Mouse (Mus musculus) urinary bladder, adult 18-20 months (tissue): ENCODE results near the gene Lman2.

ENCODE experiments used
- DNase-seq, 2 experiments: peaks; one replicate each; pipeline ENCODE4 v3.0.0; 2022; ENCODE audit warnings: low spot score in 2 of 2, mixed read lengths in 2 of 2

Gene Lman2

GRCm38 (mm10) chr13:55327633-55328032 is 35.0 kb downstream of the Lman2 start:
- peak; percentile 60 to 76 for DNase-seq

GRCm38 (mm10) chr13:55327169-55327568 is 35.4 kb downstream of the Lman2 start:
- no peak for DNase-seq

DNA sequence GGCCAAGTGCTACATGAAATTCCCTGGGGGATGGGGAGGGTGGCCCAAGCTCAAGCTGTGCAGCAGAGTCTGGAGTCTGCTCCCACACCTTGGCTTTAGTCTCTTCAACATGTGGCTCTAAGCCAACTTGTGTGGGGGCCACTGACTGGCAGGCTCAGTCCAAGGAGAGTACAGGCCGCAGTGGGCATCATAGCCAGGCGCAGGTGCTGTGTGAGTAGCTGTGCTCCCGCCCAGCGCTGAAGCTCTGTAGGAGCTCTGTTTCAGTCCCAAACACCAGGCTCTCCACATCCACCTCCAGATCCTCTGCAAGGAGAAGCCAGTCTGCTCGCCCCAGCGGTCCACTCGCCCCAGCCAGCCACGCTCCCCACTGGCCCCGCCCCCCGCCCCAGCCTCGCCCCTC is 37.0 kb downstream of the Lman2 start:
- no peak for DNase-seq

GRCm38 (mm10) chr13:55322130-55322825 is 40.3 kb downstream of the Lman2 start:
- no peak for DNase-seq

DNA sequence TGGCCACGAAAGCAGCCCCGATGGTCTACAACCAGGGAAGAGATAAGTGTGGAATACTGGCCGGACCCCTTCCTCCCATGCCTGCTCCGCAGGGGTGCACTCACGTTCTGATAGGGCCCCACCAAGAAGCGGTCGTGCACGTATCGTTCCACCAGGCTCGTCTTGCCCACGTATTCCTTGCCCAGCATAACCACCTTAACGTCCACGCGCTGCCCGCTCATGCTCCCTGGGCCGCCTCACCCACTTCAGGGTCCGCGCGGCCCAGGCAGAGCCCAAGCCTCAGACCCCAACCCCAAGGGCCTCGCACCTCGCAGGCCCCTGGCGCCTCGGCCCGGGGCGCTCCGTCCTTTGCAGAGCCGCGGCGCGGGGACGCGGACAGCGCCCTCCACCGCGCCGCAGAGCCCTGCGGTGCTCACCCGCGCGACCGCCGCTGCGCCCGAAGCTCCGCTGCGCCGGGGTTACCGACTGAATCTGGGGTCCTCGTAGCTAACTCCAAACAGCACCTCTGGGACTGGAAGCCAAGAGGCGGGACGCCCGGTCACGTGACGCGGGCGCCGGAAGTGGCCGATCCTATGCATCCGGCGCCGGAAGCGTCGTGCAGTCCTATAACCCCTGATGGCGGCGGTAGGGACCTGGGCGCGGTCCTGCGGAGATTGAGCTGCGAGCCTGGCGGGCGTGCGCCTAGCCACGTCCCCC is 41.0 kb downstream of the Lman2 start, which contains the start of gene Rab24:
Gene Rab24 (minus strand): TSS at position 513 of the 696 bp plus-strand sequence.
- DNase-seq = peak; percentile 80

DNA sequence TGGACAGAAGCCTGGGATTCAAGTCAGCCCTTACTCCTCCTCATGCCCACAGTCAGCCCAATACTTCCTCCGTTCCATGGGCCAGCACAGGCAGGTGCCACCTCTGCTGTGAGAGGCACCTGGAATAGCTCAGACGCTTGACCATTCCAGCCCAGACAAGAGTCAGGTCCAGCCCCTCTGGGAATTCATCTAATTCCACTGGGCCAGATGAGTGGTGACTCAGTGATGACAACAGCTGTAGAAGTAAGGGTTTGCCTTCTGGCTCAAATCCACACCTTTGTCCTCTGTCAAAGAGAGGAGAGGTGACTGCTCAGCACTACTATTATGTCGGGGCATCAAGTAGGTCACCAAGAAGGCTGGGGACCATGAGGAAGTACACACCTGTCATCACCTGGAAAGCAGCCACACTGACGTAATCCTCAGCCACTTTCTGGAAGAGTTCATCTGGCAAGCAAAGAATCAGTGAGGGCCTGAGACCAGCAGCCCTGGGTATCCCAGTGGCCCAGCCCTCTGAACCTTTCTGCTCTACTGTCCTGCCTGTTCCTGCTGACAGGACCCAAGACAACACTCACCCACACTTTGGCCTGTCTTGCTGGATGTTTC is 42.6 kb downstream of the Lman2 start, which contains the start of gene Prelid1:
Gene Prelid1 (plus strand): TSS at position 570 of the 603 bp plus-strand sequence.
- no peak for DNase-seq

DNA sequence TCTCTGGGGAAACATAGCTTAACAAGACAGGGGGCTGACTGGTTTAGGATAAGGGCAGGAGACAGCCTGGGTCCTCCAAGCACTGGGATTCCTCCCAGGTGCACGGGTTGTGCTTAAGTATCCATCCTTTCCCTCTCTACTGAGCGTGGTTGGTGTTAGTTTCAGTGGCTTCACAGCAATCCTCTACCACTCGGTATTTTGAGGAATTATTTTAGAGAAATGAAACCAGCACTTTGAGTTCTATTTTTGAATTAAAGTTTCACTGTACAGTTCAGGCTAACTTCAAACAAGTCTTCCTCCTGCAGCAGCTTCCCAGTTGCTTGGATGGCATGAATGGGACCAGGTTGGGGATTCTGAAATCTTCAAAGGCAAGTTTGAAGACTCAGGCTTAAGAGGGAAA is 44.2 kb downstream of the Lman2 start:
- DNase-seq = no peak

DNA sequence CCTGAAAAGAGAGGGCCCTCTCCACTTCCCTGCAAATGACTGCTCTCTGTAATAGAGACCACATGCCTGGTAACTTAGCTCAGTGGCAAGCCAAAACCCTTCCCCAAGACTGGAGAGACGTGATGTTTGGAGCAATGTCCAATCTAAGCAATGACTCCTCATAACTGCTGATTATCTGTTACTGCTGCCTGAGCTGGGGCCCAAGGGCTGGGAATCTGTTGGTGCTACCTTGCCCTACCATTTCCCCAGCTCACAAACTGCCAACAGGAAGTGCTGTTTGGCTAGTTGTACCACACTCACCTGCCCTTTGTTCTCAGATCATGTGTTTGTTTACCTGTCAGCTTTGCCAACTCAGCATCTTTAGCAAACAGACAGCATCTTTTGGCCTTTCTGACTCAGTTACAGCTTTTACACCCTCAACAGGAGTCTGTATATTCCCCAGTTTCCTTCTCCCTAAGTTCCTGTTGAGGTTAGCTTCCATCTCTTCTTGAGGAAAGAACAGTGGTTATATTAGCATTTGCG is 47.6 kb downstream of the Lman2 start:
- DNase-seq = no peak

- DNase-seq = no peak
Measured at GRCm38 (mm10) chr13:55313051-55313450, 49.5 kb downstream of the Lman2 start.

- DNase-seq = no peak
Measured at GRCm38 (mm10) chr13:55312028-55312630, 50.5 kb downstream of the Lman2 start.

GRCm38 (mm10) chr13:55300913-55301312 is 61.7 kb downstream of the Lman2 start:
- no peak for DNase-seq

- no peak for DNase-seq
Measured at GRCm38 (mm10) chr13:55296760-55297159, 65.8 kb downstream of the Lman2 start.
